Mouse (Mus musculus) forebrain, embryonic 12.5 days (tissue): ENCODE data around the gene Gm47959. TPM values are rescaled to one million over a fixed set of nuclear protein-coding genes. Genes with fewer than 3 reads are reported as not detected.
A peak's percentile ranks its signal among the peaks of the same experiment; 100 is the strongest.

Experiments used
- ATAC-seq: fragments of 200-750 bp; cut with Nextera tagmentation; 2 replicates; pipeline ENCODE4 v1.8.0; 2017; ENCODE audit warnings: moderate TSS enrichment; ENCODE audit not compliant: low FRiP score
- H3K27ac ChIP-seq: fragments of 300-500 bp; sonication (generic); 2 replicates; pipeline ENCODE4 v1.5.1; 2016; ENCODE audit warnings: mild to moderate bottlenecking
- H3K27me3 ChIP-seq: fragments of 300-500 bp; sonication (generic); 2 replicates; pipeline ENCODE4 v1.6.1; 2016; ENCODE audit warnings: mild to moderate bottlenecking
- H3K36me3 ChIP-seq: fragments of 300-500 bp; sonication (generic); replicated peaks from 2 replicates; pipeline ENCODE4 v1.6.1; 2016; ENCODE audit warnings: mild to moderate bottlenecking
- H3K4me1 ChIP-seq: fragments of 300-500 bp; sonication (generic); 2 replicates; pipeline ENCODE4 v1.6.1; 2016
- H3K4me2 ChIP-seq: fragments of 300-500 bp; sonication (generic); 2 replicates; pipeline ENCODE4 v1.6.1; 2016; ENCODE audit warnings: mild to moderate bottlenecking, moderate library complexity
- H3K4me3 ChIP-seq: fragments of 300-500 bp; sonication (generic); replicated peaks from 2 replicates; pipeline ENCODE4 v1.5.1; 2016; ENCODE audit warnings: mild to moderate bottlenecking
- H3K9ac ChIP-seq: fragments of 300-500 bp; sonication (generic); 2 replicates; pipeline ENCODE4 v1.6.1; 2016; ENCODE audit warnings: mild to moderate bottlenecking
- H3K9me3 ChIP-seq: fragments of 300-500 bp; sonication (generic); 2 replicates; pipeline ENCODE4 v1.6.1; 2016
- WGBS: fragments of 180-500 bp; shearing (Covaris S2); methylation state at CpG from one replicate; pipeline ENCODE4 v1.1.7; 2016; 5-methylcytosine and 5-hydroxymethylcytosine counted together
- polyA plus RNA-seq: library from polyadenylated mRNA; unstranded; fragments of >200 nt; fragmentation: Nextera tagmentation; extraction: Ambion mirVana; gene quantifications from 2 replicates; pipeline ENCODE4 v1.2.1, GENCODE M21; 2016

The Gm47959 gene
- polyA plus RNA-seq, 1 experiment from 2014 or later, result not detected

DNA sequence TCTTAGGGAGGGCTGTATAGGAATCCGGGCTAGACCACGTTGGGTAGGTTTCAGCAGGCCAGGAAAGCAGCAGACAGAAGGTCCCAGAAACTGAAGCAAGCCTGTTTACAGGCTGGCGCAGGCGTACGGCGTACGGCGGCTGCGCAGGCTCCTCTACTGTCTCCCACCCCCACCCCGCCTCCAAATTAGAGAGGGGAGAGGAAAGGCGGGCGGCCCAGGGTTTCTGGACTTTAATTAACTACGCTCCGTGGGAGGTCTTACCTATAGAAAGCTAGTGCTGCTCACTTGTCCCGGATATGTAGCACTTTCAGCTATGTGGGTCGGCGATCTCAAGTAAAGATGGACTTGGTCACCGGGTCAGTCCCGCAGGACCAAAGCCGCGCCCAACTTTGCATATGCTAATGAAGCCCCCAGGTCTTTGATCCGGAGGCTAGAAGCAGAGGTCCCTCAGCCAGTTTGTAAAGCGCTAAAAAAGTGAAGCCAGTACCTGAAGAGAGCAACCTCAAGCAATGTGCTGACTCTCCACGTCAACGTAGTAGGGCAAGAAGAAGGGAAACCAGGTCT is 37.8 kb downstream of the Gm47959 start, which contains the start of gene Slc19a3:
TSS of gene Slc19a3 (minus strand) at position 340 of the 564 bp plus-strand sequence.
- peaks cover 5% of the 10 kb centered on the region; the same call in 1 of the 2 replicates for H3K4me1 ChIP-seq
- H3K27ac ChIP-seq, result no peak within 1 kb of the TSS
- peak; percentile 90 for ATAC-seq
- WGBS, result under 1% methylated on average over 25 of the region's 25 CpGs
- H3K27me3 ChIP-seq, result 0 out of 2 replicates have a peak, but pooled peaks cover 3% of the 10 kb centered on the region
- no peaks in the 10 kb centered on the region for H3K9me3 ChIP-seq
- H3K4me2 ChIP-seq, result peak within 1 kb of the TSS; percentile 64
- H3K9ac ChIP-seq, result peak within 1 kb of the TSS; percentile 42
- peak within 1 kb of the TSS; percentile 45 for H3K4me3 ChIP-seq
- no peaks in the 10 kb centered on the region for H3K36me3 ChIP-seq

DNA sequence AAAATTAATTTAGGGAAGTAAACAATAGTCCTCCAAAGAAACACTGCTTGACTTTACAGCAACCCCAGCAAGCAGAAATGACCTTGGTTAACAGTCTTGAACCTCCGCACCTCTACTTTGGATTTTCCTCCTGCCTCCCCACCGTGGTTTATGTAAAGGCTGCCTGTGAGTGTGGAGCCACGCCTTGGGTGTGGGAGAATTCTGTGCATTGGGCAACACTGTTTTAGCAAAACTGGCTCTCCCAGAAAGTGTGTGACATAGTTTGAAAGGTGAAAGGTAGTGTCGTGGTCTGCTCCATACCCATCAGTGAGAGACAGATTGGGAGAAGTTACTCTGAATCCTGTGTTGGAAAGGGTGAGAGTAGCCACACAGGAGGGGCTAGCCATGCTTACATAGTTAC is 38.7 kb downstream of the Gm47959 start:
- 78% methylated on average over 4 of the region's 4 CpGs for WGBS
- peaks cover 5% of the 10 kb centered on the region; the same call in 1 of the 2 replicates for H3K4me1 ChIP-seq
- no peak overlapping the region for H3K27ac ChIP-seq
- H3K4me2 ChIP-seq, result no peak overlapping the region
- H3K36me3 ChIP-seq, result no peaks in the 10 kb centered on the region
- H3K9me3 ChIP-seq, result no peaks in the 10 kb centered on the region
- no peak overlapping the region for H3K9ac ChIP-seq
- H3K4me3 ChIP-seq, result no peak overlapping the region
- H3K27me3 ChIP-seq, result 0 out of 2 replicates have a peak, but pooled peaks cover 3% of the 10 kb centered on the region
- no peak for ATAC-seq

DNA sequence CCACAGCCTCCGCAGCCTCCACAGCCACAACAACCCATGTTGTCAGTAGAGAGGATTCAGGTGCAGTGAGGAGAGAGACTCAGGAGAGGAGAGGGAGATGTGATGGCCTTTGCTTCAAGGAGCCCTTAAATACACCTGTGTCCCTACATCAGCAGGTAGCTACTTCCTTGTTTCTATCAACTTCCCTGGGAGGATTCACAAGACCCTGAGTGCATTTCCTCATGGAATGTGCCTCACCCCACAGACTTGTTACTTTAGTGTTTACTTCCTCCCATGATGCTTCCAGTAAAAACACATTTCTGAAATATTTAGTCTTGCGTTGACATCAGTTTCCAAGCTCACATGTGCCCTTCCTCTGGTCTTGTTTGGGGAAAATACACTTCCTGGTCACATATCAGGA is 42.0 kb downstream of the Gm47959 start, which contains the start of gene Krtap28-10:
TSS of gene Krtap28-10 (minus strand) at position 101 of the 400 bp plus-strand sequence.
- 87% methylated on average over 2 of the region's 2 CpGs for WGBS

DNA sequence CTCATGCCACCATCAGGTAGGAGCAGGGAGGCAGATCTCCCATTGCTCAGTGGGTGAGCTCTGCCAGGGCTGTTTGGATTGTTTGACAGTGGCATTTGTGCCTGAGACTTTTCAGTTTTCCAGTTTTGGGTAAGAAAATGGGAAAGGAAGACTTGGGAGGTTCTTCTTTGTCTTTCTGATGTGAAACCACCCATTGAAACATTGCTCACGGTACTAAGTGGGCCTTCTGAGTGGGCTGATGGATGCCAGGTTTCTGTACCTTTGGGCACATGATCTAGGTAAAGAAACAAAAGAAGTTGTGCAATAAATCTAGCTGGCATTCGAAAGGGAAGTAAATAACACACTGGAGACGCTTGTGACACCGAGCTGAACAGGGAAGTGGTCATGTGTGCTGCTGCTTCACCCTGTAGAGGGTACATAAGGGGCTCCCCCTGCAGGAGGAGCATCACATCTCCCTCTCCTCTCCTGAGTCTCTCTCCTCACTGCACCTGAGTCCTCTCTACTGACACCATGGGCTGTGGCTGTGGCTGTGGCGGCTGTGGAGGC is 44.6 kb downstream of the Gm47959 start, which contains the start of gene Gm47969:
TSS of gene Gm47969 (plus strand) at position 51 of the 546 bp plus-strand sequence.
- H3K4me2 ChIP-seq, result no peak within 1 kb of the TSS
- no peak within 1 kb of the TSS for H3K9ac ChIP-seq
- no peaks in the 10 kb centered on the region for H3K9me3 ChIP-seq
- ATAC-seq, result no peak
- H3K36me3 ChIP-seq, result no peaks in the 10 kb centered on the region
- H3K4me1 ChIP-seq, result no peaks in the 10 kb centered on the region
- WGBS, result 96% methylated on average over 5 of the region's 5 CpGs
- no peak within 1 kb of the TSS for H3K4me3 ChIP-seq
- 0 out of 2 replicates have a peak, but pooled peaks cover 3% of the 10 kb centered on the region for H3K27me3 ChIP-seq
- no peak within 1 kb of the TSS for H3K27ac ChIP-seq

More for the DNA sequence above, 42.0 kb downstream of the Gm47959 start, which contains the start of gene Krtap28-10:
- Histone ChIP-seq H3K27me3 (0 out of 2 replicates have a peak, but pooled peaks cover 3% of the 10 kb centered on the region), H3K4me1 (peaks cover 5% of the 10 kb centered on the region; the same call in 1 of the 2 replicates), H3K4me2 (no peak within 1 kb of the TSS), H3K9me3 (no peaks in the 10 kb centered on the region), H3K36me3 (no peaks in the 10 kb centered on the region), H3K4me3 (no peak within 1 kb of the TSS), H3K9ac (no peak within 1 kb of the TSS), H3K27ac (no peak within 1 kb of the TSS)
- ATAC-seq, result no peak

Other genes starting within 250 kb of the Gm47959 start
- 0.13 and 0.24 TPM in 2 replicates for gene Tm4sf20, start 232.1 kb upstream of the Gm47959 start, polyA plus RNA-seq
- gene Gm47791, start 229.3 kb upstream of the Gm47959 start, polyA plus RNA-seq, result not detected in 2 replicates
- 39.5 and 41.8 TPM in 2 replicates for gene Agfg1, start 161.1 kb upstream of the Gm47959 start, polyA plus RNA-seq
- gene A030005L19Rik, start 87.2 kb upstream of the Gm47959 start, polyA plus RNA-seq, result not detected in 2 replicates
- gene A030014E15Rik, start 75.6 kb upstream of the Gm47959 start, polyA plus RNA-seq, result not detected in 2 replicates
- gene Gm6217, start 69.1 kb upstream of the Gm47959 start, polyA plus RNA-seq, result not detected in 2 replicates
- not detected in 2 replicates for gene A030003K21Rik, start 57.2 kb upstream of the Gm47959 start, polyA plus RNA-seq
- not detected in 2 replicates for gene Gm7544, start 44.5 kb upstream of the Gm47959 start, polyA plus RNA-seq
- gene Gm47955, start 40.3 kb upstream of the Gm47959 start, polyA plus RNA-seq, result not detected in 2 replicates
- gene Slc19a3, start 37.9 kb downstream of the Gm47959 start, polyA plus RNA-seq, result 0.18 and 0.29 TPM in 2 replicates
- not detected in 2 replicates for gene Krtap28-10, start 41.9 kb downstream of the Gm47959 start, polyA plus RNA-seq
- not detected in 2 replicates for gene Gm47969, start 44.4 kb downstream of the Gm47959 start, polyA plus RNA-seq
- gene A030005K14Rik, start 58.8 kb downstream of the Gm47959 start, polyA plus RNA-seq, result not detected in 2 replicates
- not detected in 2 replicates for gene Krtap28-13, start 60.4 kb downstream of the Gm47959 start, polyA plus RNA-seq
- not detected in 2 replicates for gene Ccl20, start 116.2 kb downstream of the Gm47959 start, polyA plus RNA-seq
- gene Daw1, start 159.2 kb downstream of the Gm47959 start, polyA plus RNA-seq, result 0.19 and 0.26 TPM in 2 replicates